Mouse (Mus musculus) testis, adult 2 months (tissue): ENCODE data around the gene S1pr5. TPM values are rescaled to one million over a fixed set of nuclear protein-coding genes. Genes with fewer than 3 reads are reported as not detected.

ENCODE experiments used
- H3K27ac ChIP-seq: fragments of 200-500 bp; 2 replicates; pipeline ENCODE4 v1.5.1; 2012; ENCODE audit warnings: low read depth, low read length; ENCODE audit not compliant: control insufficient read depth, insufficient read depth
- H3K27me3 ChIP-seq: fragments of 200-500 bp; 2 replicates; pipeline ENCODE4 v1.6.1; 2012; ENCODE audit warnings: mild to moderate bottlenecking, low read length, moderate library complexity; ENCODE audit not compliant: control insufficient read depth, insufficient read depth
- H3K36me3 ChIP-seq: fragments of 200-500 bp; 2 replicates; pipeline ENCODE4 v1.6.1; 2012; ENCODE audit warnings: mild to moderate bottlenecking, low read length; ENCODE audit not compliant: control insufficient read depth, insufficient read depth
- H3K4me1 ChIP-seq: fragments of 200-500 bp; 2 replicates; pipeline ENCODE4 v1.6.1; 2012; ENCODE audit warnings: low read length; ENCODE audit not compliant: control insufficient read depth, insufficient read depth
- H3K4me3 ChIP-seq: fragments of 200-500 bp; 2 replicates; pipeline ENCODE4 v1.5.1; 2012; ENCODE audit warnings: low read depth, mild to moderate bottlenecking, low read length, moderate library complexity, mixed read lengths; ENCODE audit not compliant: control insufficient read depth
- CTCF ChIP-seq: fragments of 200-500 bp; IDR thresholded peaks from 2 replicates; pipeline ENCODE4 v1.5.1; 2012; ENCODE audit warnings: low read depth, mild to moderate bottlenecking, inconsistent platforms, low read length, moderate library complexity; ENCODE audit not compliant: control insufficient read depth, insufficient read depth, insufficient replicate concordance
- POLR2A ChIP-seq: fragments of 200-500 bp; IDR thresholded peaks from 2 replicates; pipeline ENCODE4 v1.6.1; 2012; ENCODE audit warnings: low read depth, mild to moderate bottlenecking, inconsistent platforms, low read length, moderate library complexity; ENCODE audit not compliant: control insufficient read depth
- polyA plus RNA-seq: library from polyadenylated mRNA; depleted of rRNA; stranded (reverse); fragments of >200 nt; gene quantifications from 2 replicates; pipeline ENCODE4 v1.2.3, GENCODE M21; 2012

S1pr5 gene
- polyA plus RNA-seq, 1 experiment, result not detected

DNA sequence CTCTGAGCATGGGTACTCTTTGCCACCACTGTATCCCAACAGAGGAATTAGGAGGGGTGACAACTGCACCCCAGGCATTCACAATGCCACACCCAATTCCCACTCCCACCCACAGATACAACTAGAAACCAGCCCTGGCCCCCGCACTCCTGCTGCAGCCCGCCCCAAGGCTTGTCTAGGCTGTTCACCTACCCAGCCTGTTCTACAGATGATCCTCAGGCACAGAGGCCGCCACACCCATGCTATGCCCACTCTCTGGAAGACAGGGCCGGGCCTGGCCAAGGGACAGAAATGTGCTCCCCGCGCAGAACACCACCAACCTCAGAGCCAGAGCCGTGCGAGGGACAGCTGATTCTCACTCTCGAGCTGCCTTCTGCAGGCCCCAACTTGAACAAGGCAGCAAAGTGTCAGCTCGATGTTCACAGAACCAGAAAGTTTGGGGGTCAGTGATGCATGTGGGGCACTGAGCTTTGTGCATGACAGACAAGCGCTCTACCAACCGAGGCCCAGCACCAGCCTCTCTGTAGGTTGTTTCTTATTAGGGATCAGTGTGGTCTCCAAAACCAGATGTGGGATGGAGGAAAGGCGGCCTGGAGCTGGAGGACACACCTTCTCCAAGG lies 3.0 kb upstream of the S1pr5 start:
- Histone ChIP-seq H3K27me3 (no peaks in the 10 kb centered on the region), H3K27ac (no peak overlapping the region), H3K36me3 (no peaks in the 10 kb centered on the region), H3K4me1 (peaks cover 5% of the 10 kb centered on the region), H3K4me3 (no peak overlapping the region)
- TF ChIP-seq CTCF (no peak), POLR2A (no peak)

DNA sequence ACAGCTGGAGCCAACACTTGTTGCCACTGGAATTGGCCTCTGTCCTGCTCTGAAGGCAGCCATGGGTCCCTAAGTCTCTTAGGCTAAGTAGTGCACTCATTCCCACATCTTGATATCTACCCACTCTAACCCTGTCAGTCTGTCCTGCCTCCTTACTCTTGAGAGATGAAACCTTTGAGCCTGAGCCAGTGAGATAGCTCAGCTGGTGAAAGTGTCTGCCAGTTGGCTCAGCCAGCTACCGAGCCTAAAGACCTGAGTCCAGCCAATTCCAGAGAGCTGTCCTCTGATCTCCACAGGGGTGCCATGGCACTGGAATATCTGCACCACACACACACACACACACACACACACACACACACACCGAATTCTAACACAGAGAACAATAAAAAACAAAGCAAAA lies 2.3 kb upstream of the S1pr5 start:
- peaks cover 5% of the 10 kb centered on the region for H3K4me1 ChIP-seq
- no peaks in the 10 kb centered on the region for H3K36me3 ChIP-seq
- H3K4me3 ChIP-seq, result no peak overlapping the region
- TF ChIP-seq CTCF, result no peak
- no peak for TF ChIP-seq POLR2A
- no peaks in the 10 kb centered on the region for H3K27me3 ChIP-seq
- H3K27ac ChIP-seq, result no peak overlapping the region

DNA sequence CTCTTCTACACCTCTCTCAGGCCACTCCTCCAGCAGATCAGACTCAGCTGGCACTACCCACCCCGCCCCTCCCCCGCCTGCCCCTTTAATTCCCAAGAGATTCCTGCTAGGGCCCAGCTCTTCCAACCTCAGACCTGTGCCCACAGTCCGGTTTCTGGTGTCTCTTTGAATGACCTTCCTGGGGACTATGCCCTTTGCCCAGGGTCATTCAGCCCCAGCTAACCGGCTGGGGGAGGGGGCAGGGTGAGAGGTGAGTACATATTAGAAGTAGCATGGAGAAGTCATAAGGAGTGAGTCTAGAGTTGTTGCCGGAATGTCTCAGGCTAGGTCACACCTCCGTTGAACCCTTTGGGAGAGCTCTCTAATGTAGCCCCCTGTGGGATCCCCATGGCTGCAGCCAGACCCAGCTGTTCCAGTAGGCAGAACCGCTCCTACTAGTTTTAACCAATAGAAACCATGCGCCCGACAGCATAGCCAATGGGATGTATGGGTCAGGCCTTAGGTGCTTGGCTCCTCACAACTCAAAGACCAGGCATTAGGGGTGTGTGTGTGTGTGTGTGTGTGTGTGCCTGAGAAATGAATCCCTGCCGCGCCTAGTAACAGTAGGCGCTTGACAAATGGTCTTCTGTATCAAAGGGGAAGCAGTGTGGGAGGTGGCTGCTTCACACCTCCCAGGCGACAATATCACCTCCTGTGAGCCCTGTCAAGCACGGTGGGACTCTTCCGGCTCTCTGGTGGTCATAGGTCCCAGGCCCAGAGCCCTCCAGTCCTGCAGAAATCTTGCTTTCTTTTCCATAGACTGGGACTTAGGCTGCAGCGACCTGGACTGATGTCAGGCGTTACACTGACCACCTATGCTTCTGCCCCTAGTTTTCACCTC lies 1.6 kb upstream of the S1pr5 start:
- no peaks in the 10 kb centered on the region for H3K27me3 ChIP-seq
- TF ChIP-seq CTCF (no peak), POLR2A (no peak)
- no peak overlapping the region for H3K27ac ChIP-seq
- no peak overlapping the region for H3K4me3 ChIP-seq
- H3K36me3 ChIP-seq, result no peaks in the 10 kb centered on the region
- H3K4me1 ChIP-seq, result peaks cover 5% of the 10 kb centered on the region

DNA sequence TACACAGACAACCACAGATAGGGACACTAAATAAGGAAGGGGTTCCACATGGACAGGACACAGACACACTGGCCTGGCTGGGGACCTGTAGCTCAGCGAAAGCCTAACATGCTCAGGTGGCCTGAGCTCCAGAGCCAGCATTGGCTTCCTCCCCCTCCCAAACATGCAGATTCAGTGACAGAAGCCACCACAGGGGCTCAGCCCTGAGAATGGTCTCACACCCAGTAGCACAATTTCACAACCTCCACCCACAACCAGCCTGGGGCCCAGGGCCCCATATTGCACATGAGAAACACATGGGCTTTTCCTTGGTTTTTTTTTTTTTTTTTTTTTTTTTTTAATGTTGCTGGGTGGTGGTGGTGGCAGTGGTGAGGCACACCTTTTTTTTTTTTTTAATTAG lies 1.9 kb downstream of the S1pr5 start:
- no peak for TF ChIP-seq CTCF
- TF ChIP-seq POLR2A, result no peak
- H3K36me3 ChIP-seq, result no peaks in the 10 kb centered on the region
- H3K4me1 ChIP-seq, result peaks cover 14% of the 10 kb centered on the region
- H3K27me3 ChIP-seq, result no peaks in the 10 kb centered on the region
- no peak overlapping the region for H3K4me3 ChIP-seq
- H3K27ac ChIP-seq, result no peak overlapping the region

DNA sequence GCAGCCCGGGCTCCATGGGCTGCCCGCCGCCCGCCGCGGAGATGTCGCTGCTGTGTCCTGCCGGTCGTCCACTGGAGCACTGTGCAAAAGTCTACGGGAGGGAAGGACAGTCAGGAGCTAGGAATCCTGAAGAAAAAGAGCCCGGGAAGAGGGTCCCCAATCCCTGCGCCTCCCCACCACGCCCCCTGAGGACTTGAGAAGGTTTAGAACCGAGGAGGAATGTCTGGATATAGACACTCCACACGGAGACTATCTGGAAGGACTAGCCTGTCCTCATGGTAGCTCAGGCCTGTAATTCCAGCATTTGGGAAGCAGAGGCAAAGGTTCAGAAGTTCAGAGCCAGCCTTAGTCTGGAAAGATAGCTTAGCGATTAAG lies 3.1 kb downstream of the S1pr5 start:
- TF ChIP-seq CTCF (no peak), POLR2A (no peak)
- no peaks in the 10 kb centered on the region for H3K36me3 ChIP-seq
- H3K27me3 ChIP-seq, result no peaks in the 10 kb centered on the region
- H3K4me1 ChIP-seq, result peaks cover 14% of the 10 kb centered on the region
- H3K4me3 ChIP-seq, result no peak overlapping the region; the same call in 1 of the 2 replicates
- H3K27ac ChIP-seq, result no peak overlapping the region

DNA sequence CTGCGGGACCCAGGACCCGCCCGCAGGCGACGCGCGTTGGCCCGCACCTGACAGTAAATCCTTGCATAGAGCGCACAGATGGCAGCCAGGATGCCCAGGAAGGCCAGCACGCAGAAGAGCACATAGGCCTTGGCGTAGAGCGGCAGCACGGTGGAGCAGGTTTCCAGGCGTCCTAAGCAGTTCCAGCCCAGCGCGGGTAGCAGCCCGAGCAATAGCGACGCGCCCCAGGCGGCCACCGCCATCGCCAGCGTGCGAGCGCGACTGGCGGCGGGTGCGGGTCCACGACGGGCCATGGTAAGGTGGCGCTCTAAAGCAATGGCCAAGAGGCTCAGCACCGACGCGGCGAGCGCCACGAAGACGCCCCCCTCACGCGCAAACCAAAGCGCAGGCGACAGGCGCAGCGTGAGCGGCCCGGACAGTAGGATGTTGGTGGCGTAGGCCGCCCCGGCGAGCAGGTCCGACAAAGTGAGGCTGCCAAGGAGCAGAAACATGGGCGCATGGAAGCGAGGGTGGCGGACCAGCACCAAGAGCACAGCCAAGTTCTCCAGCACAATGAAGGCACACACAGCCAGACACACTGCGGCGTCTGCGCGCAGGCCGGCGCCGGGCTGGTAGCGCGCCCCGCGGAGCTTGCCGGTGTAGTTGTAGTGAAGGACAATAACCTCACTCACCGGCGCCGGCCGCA lies 3.7 kb downstream of the S1pr5 start:
- Histone ChIP-seq H3K27me3 (no peaks in the 10 kb centered on the region), H3K27ac (no peak overlapping the region), H3K36me3 (no peaks in the 10 kb centered on the region), H3K4me1 (peaks cover 15% of the 10 kb centered on the region), H3K4me3 (peak overlapping the region; percentile 38)
- TF ChIP-seq POLR2A, result no peak
- no peak for TF ChIP-seq CTCF

DNA sequence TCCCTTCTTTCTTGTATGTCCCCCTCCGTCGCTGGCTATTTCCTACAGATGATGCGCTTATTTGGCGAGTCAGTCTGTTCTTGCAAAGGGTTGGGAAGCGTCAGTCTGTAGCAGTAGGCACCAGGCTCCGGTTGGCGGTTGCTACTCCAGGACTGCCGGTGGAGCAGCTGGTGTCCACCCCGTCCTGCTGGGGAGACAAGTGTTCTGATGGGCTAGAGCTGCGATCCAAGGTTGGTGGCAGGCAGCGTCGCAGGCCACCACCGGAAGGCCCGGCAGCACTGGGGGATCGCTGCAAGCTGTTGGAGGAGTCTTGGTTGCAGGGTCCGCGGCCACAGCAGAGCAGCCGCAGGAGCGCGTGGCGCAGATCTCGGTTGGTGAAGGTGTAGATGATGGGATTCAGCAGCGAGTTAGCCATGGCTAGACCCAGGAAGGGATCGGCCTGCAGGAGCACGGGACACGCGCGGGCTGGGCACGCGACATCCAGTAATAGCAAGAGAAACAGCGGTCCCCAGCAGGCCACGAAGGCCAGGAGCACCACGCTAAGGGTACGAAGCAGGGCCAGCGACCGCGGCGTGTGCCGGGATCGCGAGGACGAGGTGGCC lies 4.3 kb downstream of the S1pr5 start:
- TF ChIP-seq POLR2A, result no peak
- TF ChIP-seq CTCF, result no peak

More for the DNA sequence above, 4.3 kb downstream of the S1pr5 start:
- Histone ChIP-seq H3K4me3 (peak overlapping the region; percentile 12), H3K27me3 (no peaks in the 10 kb centered on the region), H3K4me1 (peaks cover 17% of the 10 kb centered on the region), H3K27ac (no peak overlapping the region), H3K36me3 (no peaks in the 10 kb centered on the region)
